Mouse (Mus musculus) kidney, adult 2 months (tissue): ENCODE measurements around the gene Gfod2.

Experiments used
- CTCF ChIP-seq: fragments of 200-500 bp; conservative IDR thresholded peaks from 2 replicates; pipeline ENCODE4 v1.5.1; 2011; ENCODE audit warnings: low read depth, mild to moderate bottlenecking, control low read depth, low read length, moderate library complexity, mixed read lengths; ENCODE audit not compliant: insufficient read depth, insufficient read length
- POLR2A ChIP-seq: fragments of 200-500 bp; IDR thresholded peaks from one replicate; pipeline ENCODE4 v1.6.1; 2011; ENCODE audit warnings: low read depth, low read length, control low read depth

- TF ChIP-seq CTCF: no peak
- TF ChIP-seq POLR2A: no peak
Observed at GRCm38 (mm10) chr8:105753916-105754315, 4.5 kb downstream of the Gfod2 start.
